Mouse (Mus musculus) left cerebral cortex, adult 2 months (tissue): ENCODE measurements around the gene Rabgap1l. TPM values are rescaled to one million over a fixed set of nuclear protein-coding genes. Genes with fewer than 3 reads are reported as not detected.
A peak's percentile ranks its signal among the peaks of the same experiment; 100 is the strongest.

Experiments used
- DNase-seq, 2 experiments: peaks; one replicate each; pipeline ENCODE4 v3.0.0; 2021 to 2022; ENCODE audit warnings: low spot score in 2 of 2, mixed read lengths in 1 of 2; ENCODE audit errors: extremely low spot score in 1 of 2
- H3K27ac ChIP-seq: fragments of 200-600 bp; 2 replicates; pipeline ENCODE4 v1.8.1; 2022
- H3K4me3 ChIP-seq: fragments of 200-600 bp; 2 replicates; pipeline ENCODE4 v1.8.1; 2022
- CTCF ChIP-seq: fragments of 200-600 bp; IDR thresholded peaks from 2 replicates; pipeline ENCODE4 v1.8.1; 2022; ENCODE audit warnings: antibody characterized with exemption, mild to moderate bottlenecking, moderate library complexity
- intact Hi-C: fragments of 180-260 bp; cut with DNase I; formaldehyde crosslinking; loops from one replicate; pipeline ENCODE4 v1.15.1; 2025
- total RNA-seq, 2 experiments: library from RNA; stranded (reverse); gene quantifications; 2 replicates each; pipeline ENCODE4 v1.2.3; 2021

Gene Rabgap1l
- total RNA-seq, 2 experiments from 2014 or later: 195 to 202 TPM

DNA sequence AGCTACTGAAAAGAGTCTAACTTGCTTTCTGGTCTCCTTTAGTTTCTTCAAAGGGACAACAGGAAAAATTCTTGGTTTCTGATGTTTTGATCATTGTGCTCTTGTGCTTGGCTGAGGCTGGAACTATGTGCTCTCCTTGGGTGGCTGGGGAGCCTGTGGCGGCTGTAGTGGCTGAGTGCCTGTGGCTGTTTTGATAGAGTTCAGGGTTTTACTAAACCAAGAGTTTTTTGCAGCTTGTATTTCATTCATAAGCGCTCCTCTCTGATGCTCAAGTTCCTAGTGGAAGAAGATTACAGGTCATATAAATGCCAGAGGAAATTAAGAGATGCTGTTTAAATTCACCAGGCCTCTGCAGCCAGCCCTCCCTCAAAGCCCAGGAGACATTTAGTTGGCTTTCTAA is 568.9 kb downstream of the Rabgap1l start:
- no peak overlapping the region for H3K27ac ChIP-seq
- no peak for TF ChIP-seq CTCF
- DNase-seq: no peak
- H3K4me3 ChIP-seq: no peak overlapping the region
- intact Hi-C loops: no loop called here

DNA sequence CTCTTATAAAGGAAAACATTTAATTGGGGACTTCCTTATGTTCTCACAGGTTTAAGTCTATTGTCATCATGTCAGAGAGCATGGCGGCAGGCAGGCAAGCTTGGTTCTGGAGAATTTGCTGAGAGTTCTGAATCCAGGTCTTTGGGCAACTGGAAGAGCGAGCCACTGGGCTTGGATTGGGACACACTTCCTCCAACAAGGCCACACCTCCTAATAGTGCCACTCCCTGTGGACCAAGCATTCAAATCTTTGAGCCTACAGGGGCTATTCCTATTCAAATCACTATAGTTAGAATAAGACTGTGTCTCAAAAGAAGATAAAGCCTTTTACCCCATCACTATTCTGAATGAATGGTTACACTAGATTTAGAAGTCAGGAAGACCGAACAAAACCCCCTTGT is 575.1 kb downstream of the Rabgap1l start:
- no peak for TF ChIP-seq CTCF
- no peak for DNase-seq
- Histone ChIP-seq H3K27ac (no peak overlapping the region), H3K4me3 (no peak overlapping the region)
- intact Hi-C loops: no loop called here

DNA sequence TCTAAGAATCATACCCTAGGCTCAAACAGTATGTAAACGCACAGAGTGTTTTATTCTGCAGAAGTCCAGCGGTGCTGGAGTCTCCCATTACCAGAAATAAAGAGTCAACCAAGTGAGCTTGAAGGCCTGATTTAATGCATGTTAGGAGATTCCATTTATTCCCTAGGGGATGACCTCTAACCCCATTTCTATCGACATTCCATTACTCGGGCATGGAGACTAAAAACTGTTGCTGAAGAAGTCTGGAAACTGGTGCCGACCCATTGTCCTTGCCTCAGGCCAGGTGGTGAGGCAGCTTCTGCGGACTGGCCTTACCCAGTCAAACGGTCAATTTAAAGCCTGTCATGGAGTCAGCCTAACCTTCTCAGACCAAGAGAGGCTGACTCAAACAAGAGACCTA is 578.8 kb downstream of the Rabgap1l start:
- intact Hi-C loops: loop anchor here (5.0 kb wide), 1 partner anchor 163 kb away; no protein-coding TSS in a partner anchor
- TF ChIP-seq CTCF: no peak
- no peak for DNase-seq
- peak overlapping the region; percentile 99; the same call in 1 of the 2 replicates for H3K27ac ChIP-seq
- no peak overlapping the region for H3K4me3 ChIP-seq

DNA sequence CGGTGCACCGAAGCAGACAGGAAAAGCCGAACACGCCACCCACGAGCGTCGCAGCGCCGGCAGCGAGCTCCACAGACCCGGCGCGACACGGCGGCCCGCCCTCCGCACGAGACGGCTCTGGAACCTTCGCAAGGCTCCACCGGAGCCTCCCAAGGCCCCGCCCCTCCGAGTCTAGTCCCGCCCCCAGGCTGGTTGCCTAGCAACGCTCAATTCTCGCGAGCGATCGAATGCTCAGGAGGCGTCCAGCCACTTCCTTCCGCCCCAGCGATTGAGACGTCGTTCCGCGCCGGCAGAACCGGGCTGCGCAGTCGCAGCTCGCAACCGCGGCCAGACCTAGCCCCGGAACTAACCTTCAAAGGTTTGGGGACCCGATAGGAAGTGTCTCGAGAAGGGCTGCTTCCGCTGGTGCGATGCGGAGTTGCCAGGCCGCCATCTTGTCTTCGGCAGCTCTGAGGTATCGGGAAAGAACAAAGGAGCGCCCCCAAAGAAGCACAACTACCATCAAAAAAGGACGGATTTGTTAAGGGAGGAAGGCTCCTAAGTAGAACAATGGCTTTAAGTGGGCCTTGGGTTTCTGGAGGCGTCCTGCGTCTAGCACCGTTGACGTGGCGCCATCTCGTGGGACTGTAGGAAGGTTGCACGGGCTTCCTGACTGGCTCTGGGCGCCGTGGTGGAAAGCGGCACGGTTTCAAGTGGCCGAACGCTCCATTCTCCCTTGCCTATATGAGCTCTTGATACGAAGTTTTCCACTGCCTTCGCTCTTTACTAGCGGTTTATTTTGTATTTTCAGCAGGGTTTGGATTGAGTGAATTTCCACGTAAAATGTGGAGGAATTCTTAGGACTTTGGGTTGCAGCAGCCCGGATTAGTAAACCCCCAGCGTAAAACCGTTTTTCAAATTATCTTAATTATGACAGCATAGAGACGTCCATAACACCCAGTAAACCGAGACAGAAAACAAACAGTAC is 580.0 kb downstream of the Rabgap1l start, which contains the start of gene Cacybp:
Cacybp (minus strand) TSS at position 173 of the 967 bp plus-strand sequence.
- peak within 1 kb of the TSS; percentile 71 for H3K4me3 ChIP-seq
- peak within 1 kb of the TSS; percentile 99 for H3K27ac ChIP-seq
- peak; percentile 100 for DNase-seq
- peak; percentile 83 for TF ChIP-seq CTCF
- intact Hi-C loops: loop anchor here (1.0 to 5.0 kb wide), 2 partner anchors 18 to 164 kb away; partner anchors contain the start of gene Mrps14

DNA sequence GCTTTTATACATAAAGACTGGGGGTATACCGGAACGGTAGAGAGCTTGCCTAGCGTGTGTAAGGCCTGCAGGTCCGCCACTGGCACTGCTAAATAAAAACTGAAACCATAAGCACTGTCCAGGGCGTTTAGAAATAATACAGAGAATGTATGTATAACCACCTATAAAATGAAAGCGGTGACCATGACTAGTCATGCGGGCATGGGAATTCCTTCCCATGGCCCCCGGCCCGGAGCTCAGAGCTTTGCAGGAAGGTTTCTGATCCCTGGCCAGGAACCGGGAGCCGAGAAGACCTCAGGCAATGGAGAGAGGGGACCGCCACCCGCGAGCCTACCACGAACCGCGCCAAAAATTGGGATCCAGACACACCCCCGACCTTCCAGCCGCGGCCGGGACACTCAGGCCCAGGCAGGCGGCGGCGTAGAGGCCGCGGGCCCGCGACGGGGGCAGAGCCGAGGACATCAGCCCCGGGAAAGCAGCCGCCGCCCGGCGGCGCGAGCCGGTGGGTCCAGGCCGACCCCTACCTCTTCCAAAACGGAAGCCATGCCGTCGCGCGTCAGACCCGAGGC is 580.8 kb downstream of the Rabgap1l start:
- Histone ChIP-seq H3K4me3 (peak overlapping the region; percentile 71), H3K27ac (peak overlapping the region; percentile 90)
- DNase-seq: peak in 1 of 2 experiments; percentile 61
- TF ChIP-seq CTCF: no peak
- intact Hi-C loops: loop anchor here (5.0 kb wide), 1 partner anchor 165 kb away; no protein-coding TSS in a partner anchor

DNA sequence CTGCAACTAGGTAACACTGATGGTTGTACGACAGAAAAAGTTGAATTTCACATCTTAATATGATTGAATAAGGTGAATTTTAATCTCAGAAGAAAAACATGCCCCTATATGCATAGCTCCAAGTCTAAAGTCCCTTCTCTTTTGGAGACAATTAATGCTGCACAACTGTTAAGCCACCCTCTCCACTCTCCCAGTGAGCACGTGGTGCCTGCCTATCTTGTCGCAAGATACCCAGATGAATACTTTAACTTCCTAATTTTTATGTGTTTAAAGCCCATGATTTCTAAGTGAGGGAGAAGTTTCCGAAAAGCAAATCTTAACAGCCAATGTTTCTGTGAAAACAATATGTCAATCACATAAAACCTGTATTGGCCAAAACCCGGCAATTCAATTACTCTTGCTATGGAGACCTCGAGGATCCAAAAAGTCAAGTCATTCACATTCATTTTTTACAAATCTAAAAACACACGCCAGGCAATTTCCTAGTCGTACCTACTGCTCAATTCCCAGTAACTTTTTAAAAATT is 581.4 kb downstream of the Rabgap1l start:
- Histone ChIP-seq H3K4me3 (peak overlapping the region; percentile 71), H3K27ac (peak overlapping the region; percentile 90; the same call in 1 of the 2 replicates)
- no peak for DNase-seq
- intact Hi-C loops: loop anchor here (5.0 kb wide), 1 partner anchor 166 kb away; no protein-coding TSS in a partner anchor
- TF ChIP-seq CTCF: no peak

DNA sequence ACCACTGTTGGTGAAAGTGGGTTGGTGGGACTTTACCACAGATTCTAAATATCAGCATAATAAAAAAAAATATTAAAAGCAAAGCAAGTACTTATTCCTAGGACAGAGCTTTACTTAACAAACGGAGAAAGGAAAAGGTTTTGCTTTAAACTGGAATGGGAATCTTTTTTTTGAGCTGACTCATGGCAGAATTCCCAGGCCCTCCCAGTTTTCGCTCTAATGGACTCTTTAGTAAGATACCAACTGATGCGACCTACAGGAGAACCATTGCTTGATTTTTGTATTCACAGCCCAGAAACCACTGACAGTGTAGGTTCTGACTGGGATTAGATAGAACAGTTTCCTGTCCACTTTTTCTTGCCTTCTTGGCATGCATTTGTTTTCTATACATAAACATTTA is 582.4 kb downstream of the Rabgap1l start:
- intact Hi-C loops: loop anchor here (1.0 to 5.0 kb wide), 2 partner anchors 13 to 167 kb away; no protein-coding TSS in a partner anchor
- TF ChIP-seq CTCF: no peak
- no peak for DNase-seq
- no peak overlapping the region for H3K27ac ChIP-seq
- H3K4me3 ChIP-seq: peak overlapping the region; percentile 71; the same call in 1 of the 2 replicates

DNA sequence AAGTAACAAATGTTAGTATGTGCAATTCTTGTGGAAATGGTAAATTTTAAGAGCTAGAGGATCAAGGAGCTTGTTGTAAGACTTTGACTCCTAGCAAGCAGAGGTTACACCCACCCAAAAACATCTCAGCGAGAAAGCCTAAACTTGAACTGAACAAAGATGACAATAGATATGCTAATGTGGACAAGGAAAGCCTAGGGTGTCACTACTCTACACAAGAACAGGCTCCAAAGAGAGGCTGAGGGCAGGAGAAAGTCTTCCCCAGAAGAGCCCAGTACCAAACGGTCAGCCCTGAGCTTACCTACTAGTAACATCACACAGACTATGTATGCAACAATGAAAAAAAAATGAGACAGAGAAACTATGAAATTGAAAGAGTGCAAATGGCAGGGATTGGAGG is 583.2 kb downstream of the Rabgap1l start:
- DNase-seq: no peak
- no peak for TF ChIP-seq CTCF
- intact Hi-C loops: loop anchor here (1.0 to 5.0 kb wide), 2 partner anchors 13 to 167 kb away; no protein-coding TSS in a partner anchor
- Histone ChIP-seq H3K27ac (no peak overlapping the region), H3K4me3 (no peak overlapping the region)

DNA sequence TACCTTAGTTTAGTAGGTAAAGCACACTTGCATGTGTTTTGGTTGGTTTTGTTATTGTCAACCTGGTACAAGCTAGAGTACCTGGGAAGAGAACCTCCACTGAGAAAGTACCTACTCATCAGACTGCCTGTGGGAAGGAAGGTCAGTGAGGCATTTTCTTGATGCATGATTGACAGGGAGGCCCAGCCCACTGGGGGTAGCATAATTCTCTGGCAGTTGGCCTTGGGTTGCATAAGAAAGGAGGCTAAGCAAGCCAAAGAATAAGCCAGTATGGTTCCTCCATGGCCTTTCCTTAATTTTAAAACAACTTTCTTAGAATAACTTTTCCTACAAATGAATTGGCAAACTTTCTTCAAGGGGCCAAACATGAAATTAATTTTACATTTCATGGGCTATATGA is 587.5 kb downstream of the Rabgap1l start:
- no peak for TF ChIP-seq CTCF
- DNase-seq: no peak
- Histone ChIP-seq H3K4me3 (no peak overlapping the region), H3K27ac (no peak overlapping the region)
- intact Hi-C loops: no loop called here

DNA sequence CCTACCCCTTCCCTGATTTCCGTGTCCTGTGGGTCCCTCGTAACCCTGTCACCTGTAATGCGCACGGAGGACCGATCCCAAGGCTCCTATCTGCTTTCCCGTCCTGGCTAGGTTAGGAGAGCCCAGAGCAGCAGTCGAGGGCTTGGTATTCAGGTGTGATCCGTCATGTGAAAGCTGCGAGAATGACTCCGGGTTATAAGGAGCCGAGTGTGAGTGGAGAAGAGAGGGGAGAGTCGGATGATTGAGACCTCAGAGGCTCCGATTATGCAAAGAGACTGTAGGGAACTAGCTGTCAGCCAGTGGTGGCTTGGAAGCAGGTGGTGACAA is 597.7 kb downstream of the Rabgap1l start:
- intact Hi-C loops: loop anchor here (1.0 kb wide), 1 partner anchor 18 kb away; no protein-coding TSS in a partner anchor
- no peak for TF ChIP-seq CTCF

DNA sequence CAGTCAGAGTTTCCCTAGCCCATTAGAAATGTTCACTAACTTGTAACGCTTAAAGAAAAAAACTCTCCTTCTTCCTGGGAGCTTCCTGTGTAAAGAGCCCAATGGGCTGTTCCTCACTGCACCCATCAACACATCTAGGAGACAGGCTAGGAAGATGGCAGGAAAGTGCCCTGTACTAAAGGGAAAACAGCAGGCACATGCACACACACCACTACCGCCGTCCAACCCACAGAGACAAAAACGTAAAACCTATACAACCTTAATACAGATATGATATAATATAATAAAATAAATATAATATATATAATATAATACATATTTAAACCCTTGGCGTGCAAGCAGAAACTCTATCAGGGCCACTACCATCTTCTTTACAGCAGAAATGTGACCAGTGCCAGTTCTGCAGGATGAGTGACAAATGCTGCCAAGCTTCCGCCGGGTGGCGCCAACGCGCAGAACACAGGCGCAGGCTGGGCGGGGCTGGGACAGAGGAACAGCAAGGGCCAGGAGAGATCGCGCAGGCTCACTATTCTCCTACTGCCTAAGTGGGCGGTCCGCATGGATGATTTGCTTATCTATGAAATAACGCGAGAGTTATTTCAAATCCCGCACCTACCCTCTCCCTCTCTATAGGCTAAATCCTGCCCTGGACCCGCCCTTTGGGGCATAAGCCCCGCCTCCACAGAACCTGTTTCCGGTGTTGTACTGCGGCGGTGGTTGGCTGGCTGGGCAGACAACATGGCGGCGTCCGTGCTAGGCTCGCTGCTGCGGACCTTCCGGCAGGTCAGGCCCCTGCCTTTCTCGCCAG is 598.3 kb downstream of the Rabgap1l start, which contains the start of gene Mrps14:
Mrps14 (plus strand) TSS at position 687 of the 808 bp plus-strand sequence.
- Histone ChIP-seq H3K4me3 (peak within 1 kb of the TSS; percentile 93), H3K27ac (peak within 1 kb of the TSS; percentile 93)
- peak; percentile 86 for TF ChIP-seq CTCF
- intact Hi-C loops: loop anchor here (1.0 kb wide), 1 partner anchor 19 kb away; no protein-coding TSS in a partner anchor
- peak; percentile 97 for DNase-seq

More for the DNA sequence above, 597.7 kb downstream of the Rabgap1l start:
- DNase-seq: no peak
- H3K4me3 ChIP-seq: peak overlapping the region; percentile 93
- peak overlapping the region; percentile 93 for H3K27ac ChIP-seq
